Mouse (Mus musculus): ENCODE data around the gene Nr2e3.
"Not testable (repeated sequence)": the region's sequence is repeated elsewhere in the genome, so short reads cannot be mapped to it uniquely, and the experiment has no call there.

The Nr2e3 gene

GRCm38 (mm10) chr9:59951001-59951750 lies 9.3 kb downstream of the Nr2e3 start:
- no peak for DNase-seq (ENCODE audit: low read depth, low spot score)

- no peak for DNase-seq (ENCODE audit: low read depth, low spot score)
Observed at GRCm38 (mm10) chr9:59949981-59950380, 10.5 kb downstream of the Nr2e3 start.

GRCm38 (mm10) chr9:59949511-59949910 lies 10.9 kb downstream of the Nr2e3 start:
- DNase-seq (ENCODE audit: low read depth, low spot score): no peak

- DNase-seq (ENCODE audit: low read depth, low spot score): no peak
Observed at GRCm38 (mm10) chr9:59948691-59949250, 11.7 kb downstream of the Nr2e3 start.

- DNase-seq (ENCODE audit: low read depth, low spot score): no peak
Observed at GRCm38 (mm10) chr9:59948226-59948625, 12.2 kb downstream of the Nr2e3 start.

- no peak for DNase-seq (ENCODE audit: low read depth, low spot score)
Observed at GRCm38 (mm10) chr9:59947271-59947670, 13.2 kb downstream of the Nr2e3 start.

GRCm38 (mm10) chr9:59945241-59945640 lies 15.2 kb downstream of the Nr2e3 start:
- DNase-seq (ENCODE audit: low read depth, low spot score): no peak

GRCm38 (mm10) chr9:59943826-59944225 lies 16.6 kb downstream of the Nr2e3 start:
- no peak for DNase-seq (ENCODE audit: low read depth, low spot score)

- DNase-seq (ENCODE audit: low read depth, low spot score): no peak
Observed at GRCm38 (mm10) chr9:59942501-59943085, 17.9 kb downstream of the Nr2e3 start.

GRCm38 (mm10) chr9:59941885-59942350 lies 18.5 kb downstream of the Nr2e3 start:
- DNase-seq (ENCODE audit: low read depth, low spot score): no peak

- no peak for DNase-seq (ENCODE audit: low read depth, low spot score)
Observed at GRCm38 (mm10) chr9:59940913-59941884, 19.3 kb downstream of the Nr2e3 start.

- DNase-seq (ENCODE audit: low read depth, low spot score): no peak
Observed at GRCm38 (mm10) chr9:59939691-59940090, 20.8 kb downstream of the Nr2e3 start.

GRCm38 (mm10) chr9:59938529-59938928 lies 21.9 kb downstream of the Nr2e3 start:
- no peak for DNase-seq (ENCODE audit: low read depth, low spot score)

- DNase-seq (ENCODE audit: low read depth, low spot score): not testable (repeated sequence)
Observed at GRCm38 (mm10) chr9:59935866-59936265, 24.6 kb downstream of the Nr2e3 start.

GRCm38 (mm10) chr9:59930248-59930647 lies 30.2 kb downstream of the Nr2e3 start:
- DNase-seq (ENCODE audit: low read depth, low spot score): no peak

GRCm38 (mm10) chr9:59914761-59915160 lies 45.7 kb downstream of the Nr2e3 start:
- no peak for DNase-seq (ENCODE audit: low read depth, low spot score)

GRCm38 (mm10) chr9:59903382-59903781 lies 57.1 kb downstream of the Nr2e3 start:
- no peak for DNase-seq (ENCODE audit: low read depth, low spot score)
